Mouse (Mus musculus) heart, postnatal 25 days (tissue): ENCODE measurements around the gene Il6ra. TPM values are rescaled to one million over a fixed set of nuclear protein-coding genes. Genes with fewer than 3 reads are reported as not detected.
A peak's percentile ranks its signal among the peaks of the same experiment; 100 is the strongest.

Experiments used
- DNase-seq: peaks from one replicate; pipeline ENCODE4 v3.0.0; 2022; ENCODE audit warnings: low spot score
- intact Hi-C: fragments of 180-260 bp; cut with DNase I; formaldehyde crosslinking; loops from one replicate; pipeline ENCODE4 v1.15.1; 2025
- total RNA-seq, 2 experiments: library from RNA; stranded (reverse); gene quantifications; 2 replicates each; pipeline ENCODE4 v1.2.3; 2021

Gene Il6ra
- total RNA-seq, 2 experiments from 2014 or later: 3.8 to 5.0 TPM

GRCm38 (mm10) chr3:89862182-89862761 is 50.7 kb downstream of the Il6ra start:
- intact Hi-C loops: no loop called here
- no peak for DNase-seq

DNA sequence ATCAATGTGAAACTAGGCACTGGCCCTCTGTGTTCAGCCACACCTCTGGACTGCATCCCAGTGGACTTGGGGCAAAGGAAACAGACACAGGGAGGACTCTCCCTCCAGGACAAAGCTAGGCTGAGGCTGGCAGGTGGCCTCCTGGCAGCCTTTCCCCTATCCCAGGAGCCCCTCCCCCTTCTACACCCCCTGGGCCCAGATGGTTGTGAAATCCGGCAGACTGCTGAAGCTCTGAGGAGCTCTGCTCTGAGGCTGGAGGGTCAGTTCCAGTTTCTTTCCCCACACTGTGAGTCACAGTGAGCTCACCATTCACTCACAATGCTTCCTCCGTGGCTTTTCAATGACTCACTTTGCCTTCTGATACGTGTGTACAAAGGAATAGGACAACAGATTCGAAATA is 51.9 kb downstream of the Il6ra start:
- intact Hi-C loops: no loop called here

GRCm38 (mm10) chr3:89860343-89860742 is 52.7 kb downstream of the Il6ra start:
- no peak for DNase-seq
- intact Hi-C loops: no loop called here

More for the DNA sequence above, 51.9 kb downstream of the Il6ra start:
- peak; percentile 82 for DNase-seq

DNA sequence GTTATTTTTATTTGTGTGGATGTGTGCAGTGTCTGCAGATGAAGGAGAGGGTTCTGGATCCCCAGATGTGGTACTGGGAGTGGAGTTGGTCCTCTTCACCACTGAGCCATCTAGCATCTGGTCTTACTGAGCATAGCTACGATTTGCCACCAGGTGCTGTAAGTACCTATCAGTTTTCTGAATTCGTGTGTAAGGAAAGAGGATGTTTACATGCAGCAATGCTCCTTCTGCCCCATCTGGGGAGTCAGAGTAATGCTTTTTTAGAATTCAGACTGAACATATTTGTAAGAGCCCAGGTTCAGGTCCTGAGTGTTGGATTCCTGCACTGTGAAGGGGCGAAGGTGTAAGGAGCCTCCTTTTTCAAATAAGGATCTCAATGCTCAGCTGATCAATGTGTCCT is 53.1 kb downstream of the Il6ra start:
- intact Hi-C loops: loop anchor here (5.0 to 10.0 kb wide), 3 partner anchors 128 to 515 kb away; partner anchors contain the start of genes Adam15 and Adar
- no peak for DNase-seq

- intact Hi-C loops: loop anchor here (1.0 to 10.0 kb wide), 5 partner anchors 42 to 514 kb away; partner anchors contain the start of genes Adam15 and Adar
- no peak for DNase-seq
Measured at GRCm38 (mm10) chr3:89858888-89859287, 54.1 kb downstream of the Il6ra start.

GRCm38 (mm10) chr3:89858123-89858522 is 54.9 kb downstream of the Il6ra start:
- DNase-seq: no peak
- intact Hi-C loops: loop anchor here (1.0 to 10.0 kb wide), 5 partner anchors 41 to 513 kb away; partner anchors contain the start of genes Adam15 and Adar

- no peak for DNase-seq
- intact Hi-C loops: loop anchor here (5.0 to 10.0 kb wide), 3 partner anchors 125 to 513 kb away; partner anchors contain the start of genes Adam15 and Adar
Measured at GRCm38 (mm10) chr3:89857353-89857752, 55.6 kb downstream of the Il6ra start.

DNA sequence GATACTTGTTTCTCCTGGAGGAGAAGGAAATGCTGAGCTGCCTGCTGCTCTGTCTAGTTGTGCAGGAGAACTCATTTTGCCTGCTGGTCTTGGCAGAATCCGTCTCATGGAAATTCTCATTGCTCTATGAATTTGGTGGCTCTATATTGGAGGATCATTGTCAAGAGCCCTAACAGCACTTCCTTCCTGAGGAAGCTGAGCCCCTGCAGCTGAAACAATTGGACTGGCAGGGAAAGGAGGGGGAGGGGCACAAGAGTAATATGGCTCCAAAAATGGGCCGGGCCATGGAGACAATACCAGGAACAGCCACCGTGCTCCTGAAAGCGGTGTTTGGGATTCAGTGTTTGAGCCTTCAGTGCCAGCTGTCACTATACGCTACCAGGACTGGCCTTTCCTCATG is 59.2 kb downstream of the Il6ra start:
- DNase-seq: peak; percentile 60
- intact Hi-C loops: loop anchor here (10.0 kb wide), 2 partner anchors 139 to 509 kb away; partner anchors contain the start of genes Adam15 and Adar

GRCm38 (mm10) chr3:89848083-89848482 is 64.9 kb downstream of the Il6ra start:
- intact Hi-C loops: no loop called here
- DNase-seq: no peak

- intact Hi-C loops: no loop called here
- DNase-seq: no peak
Measured at GRCm38 (mm10) chr3:89847596-89847995, 65.4 kb downstream of the Il6ra start.

GRCm38 (mm10) chr3:89847126-89847525 is 65.9 kb downstream of the Il6ra start:
- intact Hi-C loops: no loop called here
- DNase-seq: no peak

GRCm38 (mm10) chr3:89845814-89846213 is 67.2 kb downstream of the Il6ra start:
- intact Hi-C loops: no loop called here

DNA sequence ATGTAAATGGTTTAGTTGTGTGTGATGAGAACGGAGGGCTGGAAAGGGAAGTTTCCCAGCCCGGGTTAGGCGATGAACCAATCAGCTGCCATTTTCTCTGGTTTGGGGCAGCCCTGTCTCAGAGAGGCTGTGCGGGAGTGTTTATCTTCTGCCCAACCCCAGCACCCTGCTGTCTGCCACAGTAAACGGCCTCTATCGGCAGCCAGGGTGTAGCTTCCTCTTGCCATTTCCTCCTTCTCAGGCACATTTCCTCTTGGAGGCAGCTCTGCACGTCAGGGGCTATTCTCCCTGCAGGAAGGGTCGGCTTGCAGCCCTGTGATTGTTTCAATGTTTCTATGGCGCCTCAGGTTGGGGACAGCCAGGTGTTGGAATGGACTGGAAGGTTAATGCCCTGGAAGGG is 69.8 kb downstream of the Il6ra start:
- DNase-seq: peak; percentile 70
- intact Hi-C loops: no loop called here

More at GRCm38 (mm10) chr3:89845814-89846213, 67.2 kb downstream of the Il6ra start:
- no peak for DNase-seq

GRCm38 (mm10) chr3:89842258-89842657 is 70.7 kb downstream of the Il6ra start:
- no peak for DNase-seq
- intact Hi-C loops: no loop called here

DNA sequence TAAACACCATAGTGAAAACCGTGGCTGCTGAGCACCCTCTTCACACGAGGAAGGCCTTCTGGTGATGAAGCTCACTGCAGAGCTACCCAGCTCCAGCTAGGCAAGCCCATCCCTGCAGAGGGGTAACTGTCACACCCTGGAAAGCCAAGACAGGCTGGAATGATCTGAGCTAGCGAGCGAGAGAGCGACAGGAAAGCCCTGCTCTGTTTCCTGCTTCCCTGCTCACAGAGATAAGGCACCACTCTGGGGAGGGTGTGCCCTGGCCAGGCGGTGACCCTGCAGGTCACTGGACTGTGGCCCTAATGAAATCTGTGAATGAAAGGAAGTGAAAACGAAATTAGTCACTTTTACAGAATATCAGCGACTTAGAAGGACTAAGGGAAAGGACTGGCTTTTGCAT is 77.6 kb downstream of the Il6ra start:
- peak; percentile 51 for DNase-seq
- intact Hi-C loops: no loop called here

GRCm38 (mm10) chr3:89830815-89831591 is 82.0 kb downstream of the Il6ra start, which contains the start of gene She:
TSS of gene She (plus strand) at chr3:89831370.
- intact Hi-C loops: no loop called here

DNA sequence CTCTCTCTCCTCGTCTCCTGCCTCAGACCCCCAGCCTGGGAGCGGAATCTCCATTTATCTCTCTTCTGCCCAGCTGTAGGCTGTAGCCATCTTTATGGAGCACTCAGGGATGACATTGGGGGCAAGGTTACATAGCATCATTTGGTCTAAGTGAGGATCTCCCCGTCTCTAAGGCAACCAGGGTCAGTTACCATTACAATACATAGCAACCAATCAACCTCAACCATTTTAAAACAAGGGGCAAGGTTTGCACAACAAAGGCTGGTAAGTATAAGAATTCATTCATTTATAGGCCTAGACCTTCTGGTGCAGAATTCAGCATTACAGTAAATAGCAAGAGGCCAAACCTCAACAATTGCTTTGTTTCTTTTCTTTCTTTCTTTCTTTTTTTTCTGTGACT is 86.7 kb downstream of the Il6ra start:
- intact Hi-C loops: no loop called here
- DNase-seq: no peak

More at GRCm38 (mm10) chr3:89830815-89831591, 82.0 kb downstream of the Il6ra start, which contains the start of gene She:
- DNase-seq: peak; percentile 49

DNA sequence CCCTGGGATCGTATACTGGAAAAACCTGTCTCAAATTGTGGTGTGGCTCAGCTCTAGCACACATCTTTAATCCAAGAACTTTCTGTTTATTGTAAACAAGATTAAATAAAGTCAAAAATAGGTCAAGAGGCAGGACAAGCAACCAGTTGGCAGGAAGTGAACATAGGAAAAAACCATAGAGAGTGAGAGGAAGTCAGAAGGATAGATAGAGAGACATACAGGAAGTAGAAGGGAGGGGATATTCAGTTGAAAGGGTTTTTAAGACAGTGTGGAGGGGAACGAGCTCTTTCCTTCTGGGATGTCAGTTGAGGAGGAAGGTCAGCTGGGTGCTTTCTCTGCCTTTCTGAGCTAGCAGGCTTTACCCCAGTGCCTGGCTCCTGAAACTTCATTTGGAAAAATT is 89.4 kb downstream of the Il6ra start:
- DNase-seq: no peak
- intact Hi-C loops: no loop called here

DNA sequence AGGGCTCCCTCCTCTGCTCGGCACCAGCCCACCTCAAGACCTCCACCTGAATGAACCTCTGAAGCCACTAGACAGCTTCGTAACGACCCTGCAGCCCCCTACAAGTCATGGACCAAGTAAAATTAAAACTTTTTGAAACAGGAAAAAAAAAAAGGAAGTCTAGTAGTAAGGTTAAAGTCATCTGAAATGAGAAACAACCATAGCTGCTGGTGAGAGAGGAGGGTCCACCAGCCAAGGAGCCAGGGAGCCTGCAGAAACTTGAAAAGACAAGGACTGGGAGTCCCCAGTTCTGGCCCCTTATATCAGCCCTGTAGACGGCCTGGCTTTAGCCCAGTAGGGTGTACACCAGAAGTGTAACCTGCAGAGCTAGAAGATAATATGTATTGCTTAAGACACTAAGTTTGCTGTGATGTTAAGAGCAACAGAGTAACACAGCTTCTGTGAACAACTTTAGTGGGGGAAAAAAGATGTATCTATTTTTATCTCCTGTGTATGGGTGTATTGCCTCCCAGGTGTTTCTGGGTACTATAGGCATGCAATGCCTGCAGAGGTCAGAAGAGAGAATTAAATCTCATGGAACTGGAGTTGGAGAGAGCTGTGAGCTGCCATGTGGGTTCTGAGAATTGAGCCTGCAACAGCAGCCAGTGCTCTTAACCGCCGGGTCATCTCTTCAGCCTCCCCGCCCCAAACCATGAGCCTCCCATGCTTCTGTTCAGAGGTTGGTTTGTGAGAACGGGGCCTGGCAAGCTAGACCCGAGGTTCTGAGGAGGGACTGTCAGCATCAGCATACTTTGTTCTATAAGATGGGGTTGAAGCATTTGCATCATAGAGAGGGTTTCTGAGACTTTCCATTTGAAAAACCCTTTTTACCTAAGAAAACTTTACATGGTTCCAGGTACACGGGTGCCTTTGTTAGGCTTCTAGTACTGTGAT is 91.2 kb downstream of the Il6ra start:
- DNase-seq: no peak
- intact Hi-C loops: no loop called here

- intact Hi-C loops: no loop called here
- DNase-seq: no peak
Measured at GRCm38 (mm10) chr3:89821096-89821513, 91.9 kb downstream of the Il6ra start.
